Mouse (Mus musculus) lung, embryonic 14.5 days (tissue): ENCODE data around the gene Gpr45. TPM values are rescaled to one million over a fixed set of nuclear protein-coding genes. Genes with fewer than 3 reads are reported as not detected.
A peak's percentile ranks its signal among the peaks of the same experiment; 100 is the strongest.
"Not testable (repeated sequence)": the region's sequence is repeated elsewhere in the genome, so short reads cannot be mapped to it uniquely, and the experiment has no call there.

Experiments
- ATAC-seq: fragments of 200-750 bp; cut with Nextera tagmentation; 2 replicates; pipeline ENCODE4 v1.8.0; 2017; ENCODE audit warnings: mild to moderate bottlenecking, moderate TSS enrichment, moderate library complexity; ENCODE audit not compliant: insufficient read depth
- DNase-seq: peaks from one replicate; pipeline ENCODE4 v3.0.0-alpha.2; 2015
- H3K27ac ChIP-seq: fragments of 300-500 bp; sonication (generic); 2 replicates; pipeline ENCODE4 v1.5.1; 2014; ENCODE audit warnings: low read depth, mild to moderate bottlenecking, moderate library complexity
- H3K27me3 ChIP-seq: fragments of 300-500 bp; sonication (generic); 2 replicates; pipeline ENCODE4 v1.6.1; 2014; ENCODE audit warnings: low read length, control low read depth; ENCODE audit not compliant: insufficient read depth
- H3K36me3 ChIP-seq: fragments of 300-500 bp; sonication (generic); 2 replicates; pipeline ENCODE4 v1.6.1; 2014; ENCODE audit warnings: control low read depth; ENCODE audit not compliant: insufficient read depth
- H3K4me1 ChIP-seq: fragments of 300-500 bp; sonication (generic); 2 replicates; pipeline ENCODE4 v1.6.1; 2014; ENCODE audit warnings: antibody characterized with exemption, control low read depth; ENCODE audit not compliant: insufficient read depth
- H3K4me2 ChIP-seq: fragments of 300-500 bp; sonication (generic); 2 replicates; pipeline ENCODE4 v1.6.1; 2014; ENCODE audit warnings: mild to moderate bottlenecking
- H3K4me3 ChIP-seq: fragments of 300-500 bp; sonication (generic); 2 replicates; pipeline ENCODE4 v1.5.1; 2014; ENCODE audit warnings: low read depth, low read length
- H3K9ac ChIP-seq: fragments of 300-500 bp; sonication (generic); 2 replicates; pipeline ENCODE4 v1.6.1; 2014
- H3K9me3 ChIP-seq: fragments of 300-500 bp; sonication (generic); 2 replicates; pipeline ENCODE4 v1.6.1; 2016; ENCODE audit warnings: low read depth, low read length, control low read depth
- CTCF ChIP-seq: IDR thresholded peaks from 2 replicates; pipeline ENCODE4 v1.5.1; 2016; ENCODE audit warnings: antibody characterized with exemption, low read depth
- WGBS: fragments of 180-500 bp; shearing (Covaris S2); extraction: QIAGEN DNeasy Blood & Tissue Kit; methylation state at CpG from one replicate; pipeline ENCODE4 v1.1.7; 2014; 5-methylcytosine and 5-hydroxymethylcytosine counted together
- polyA plus RNA-seq: library from polyadenylated mRNA; unstranded; fragments of >200 nt; fragmentation: Nextera tagmentation; extraction: Ambion mirVana; gene quantifications from 2 replicates; pipeline ENCODE4 v1.2.1, GENCODE M21; 2014

The Gpr45 gene
- polyA plus RNA-seq, 1 experiment from 2014 or later = 6.0 TPM

DNA sequence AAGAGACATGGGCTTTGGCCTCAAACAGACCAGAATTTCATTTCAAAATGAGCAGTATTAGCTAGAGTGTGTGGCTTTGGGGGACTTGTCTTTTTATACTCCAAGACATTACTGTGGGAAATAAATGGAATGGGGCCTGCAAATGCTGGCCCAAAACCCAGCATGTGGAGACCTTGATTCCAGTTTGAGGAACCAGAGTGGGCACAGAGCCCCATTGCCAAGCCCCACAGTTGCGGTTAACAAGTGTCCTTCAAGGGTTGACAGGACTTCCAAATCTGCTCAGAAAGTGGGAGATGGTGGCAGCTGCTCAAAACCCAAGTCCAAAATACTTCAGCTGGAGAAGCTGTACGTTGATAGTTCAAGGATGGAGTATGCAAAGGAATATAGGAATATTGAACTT, 36.3 kb downstream of the Gpr45 start:
- H3K9me3 ChIP-seq = no peaks in the 10 kb centered on the region
- H3K27ac ChIP-seq = no peak overlapping the region
- 79% methylated on average over 2 of the region's 2 CpGs for WGBS
- ATAC-seq = no peak
- H3K4me2 ChIP-seq = no peak overlapping the region
- DNase-seq = no peak
- H3K9ac ChIP-seq = no peak overlapping the region
- no peaks in the 10 kb centered on the region for H3K36me3 ChIP-seq
- TF ChIP-seq CTCF = no peak
- no peaks in the 10 kb centered on the region for H3K4me1 ChIP-seq
- no peaks in the 10 kb centered on the region for H3K27me3 ChIP-seq
- no peak overlapping the region for H3K4me3 ChIP-seq

DNA sequence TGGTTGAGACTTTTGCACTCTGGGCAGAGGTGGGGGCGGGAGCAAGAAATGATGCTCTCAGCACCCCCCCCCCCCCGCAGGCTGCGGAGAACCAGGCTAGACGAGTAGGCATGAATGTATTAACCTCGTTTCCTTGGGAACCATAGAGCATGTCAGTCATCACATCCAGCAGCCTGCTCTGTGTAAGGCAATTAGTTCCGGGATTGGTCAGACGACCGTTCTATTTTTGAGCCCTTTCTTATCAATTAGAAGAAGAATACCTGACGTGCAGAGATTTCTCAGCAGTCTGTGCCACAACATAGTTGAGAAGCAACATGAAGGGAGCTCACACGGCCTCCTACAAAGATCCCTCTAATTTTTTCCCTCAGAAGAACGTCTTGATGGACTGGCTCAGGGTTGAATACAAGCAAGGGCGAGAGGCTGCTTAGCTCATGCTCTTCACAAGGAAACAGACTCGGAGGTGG, 53.4 kb downstream of the Gpr45 start:
- 25% methylated on average over 13 of the region's 13 CpGs for WGBS
- Histone ChIP-seq H3K36me3 (no peaks in the 10 kb centered on the region), H3K9me3 (no peaks in the 10 kb centered on the region), H3K9ac (no peak overlapping the region), H3K27ac (no peak overlapping the region), H3K4me3 (no peak overlapping the region), H3K27me3 (no peaks in the 10 kb centered on the region), H3K4me2 (peak overlapping the region; percentile 41), H3K4me1 (no peaks in the 10 kb centered on the region)
- DNase-seq = no peak
- TF ChIP-seq CTCF = no peak
- no peak for ATAC-seq

DNA sequence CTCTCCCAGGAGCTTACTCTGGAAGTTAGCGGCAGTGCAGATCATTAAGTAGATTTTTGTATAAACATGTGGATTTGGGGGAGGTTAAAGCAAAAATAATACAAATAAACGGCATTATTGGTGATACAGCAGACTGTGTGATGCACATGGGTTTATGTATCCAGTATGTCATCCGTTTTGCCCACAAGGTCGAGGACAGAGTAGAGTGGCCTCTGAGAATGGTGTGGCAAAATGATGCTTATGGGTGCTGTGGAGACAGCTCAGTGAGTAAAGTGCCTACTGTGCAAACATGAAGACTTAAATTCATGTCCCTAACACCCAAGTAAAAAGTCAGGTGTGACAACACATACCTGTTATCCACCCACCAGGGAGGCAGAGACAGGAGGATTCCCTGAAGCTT, 53.9 kb downstream of the Gpr45 start:
- H3K9me3 ChIP-seq = no peaks in the 10 kb centered on the region
- H3K9ac ChIP-seq = no peak overlapping the region
- no peak for TF ChIP-seq CTCF
- no peaks in the 10 kb centered on the region for H3K36me3 ChIP-seq
- no peak for ATAC-seq
- no peaks in the 10 kb centered on the region for H3K27me3 ChIP-seq
- DNase-seq = no peak
- H3K27ac ChIP-seq = no peak overlapping the region
- H3K4me1 ChIP-seq = no peaks in the 10 kb centered on the region
- H3K4me3 ChIP-seq = no peak overlapping the region
- 55% methylated on average over 4 of the region's 4 CpGs for WGBS
- no peak overlapping the region for H3K4me2 ChIP-seq

DNA sequence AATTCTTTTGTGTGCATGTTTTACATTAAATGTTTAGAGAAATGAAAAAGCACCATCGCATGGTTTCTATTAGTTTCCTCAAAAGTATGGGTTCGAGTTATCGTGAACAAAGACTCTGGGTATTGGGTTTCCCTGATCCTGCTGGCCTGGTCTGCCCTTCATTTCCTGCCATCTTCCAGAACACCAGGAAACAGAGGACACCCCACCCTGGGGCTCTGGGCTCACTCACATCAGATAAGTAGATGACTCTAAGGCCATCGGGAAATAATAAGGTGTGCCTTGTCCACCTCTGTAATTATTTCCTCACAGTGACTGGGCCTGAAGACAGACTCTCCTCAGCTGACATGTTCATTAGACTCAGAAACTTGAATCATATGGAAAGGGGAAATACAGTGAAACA, 57.8 kb downstream of the Gpr45 start:
- Histone ChIP-seq H3K4me1 (no peaks in the 10 kb centered on the region), H3K27me3 (no peaks in the 10 kb centered on the region), H3K9ac (no peak overlapping the region), H3K4me3 (no peak overlapping the region), H3K27ac (no peak overlapping the region), H3K4me2 (no peak overlapping the region), H3K9me3 (no peaks in the 10 kb centered on the region), H3K36me3 (no peaks in the 10 kb centered on the region)
- ATAC-seq = no peak
- TF ChIP-seq CTCF = no peak
- no peak for DNase-seq
- 89% methylated on average over 4 of the region's 4 CpGs for WGBS

DNA sequence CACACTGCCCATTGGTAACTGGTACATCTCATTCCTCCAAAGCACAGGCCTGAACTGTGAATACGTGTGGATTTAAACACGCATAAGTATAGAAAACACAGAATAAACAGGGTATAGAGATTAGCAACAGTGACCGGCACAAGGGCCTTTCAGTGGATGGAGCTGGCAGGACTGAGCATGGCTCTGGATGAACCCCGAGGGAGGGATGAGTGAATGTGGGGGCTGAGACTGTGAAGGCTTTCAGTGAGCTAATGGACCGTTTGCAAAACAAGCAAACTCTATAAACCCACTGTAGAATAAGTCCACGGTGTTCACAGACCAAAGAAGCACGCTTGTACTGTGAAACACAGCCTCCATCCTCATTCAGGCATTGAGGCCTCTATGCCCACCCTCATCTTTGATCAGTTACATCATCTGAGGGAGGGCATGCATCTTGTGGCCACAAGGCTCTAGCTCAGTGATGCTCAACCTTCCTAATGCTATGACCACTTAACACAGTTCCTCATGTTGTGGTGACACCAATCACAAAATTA, 62.5 kb downstream of the Gpr45 start:
- H3K4me1 ChIP-seq, H3K4me3 ChIP-seq, ATAC-seq, H3K36me3 ChIP-seq, H3K9ac ChIP-seq, H3K9me3 ChIP-seq, DNase-seq, H3K4me2 ChIP-seq, H3K27me3 ChIP-seq, H3K27ac ChIP-seq: not testable (repeated sequence)
- WGBS = 90% methylated on average over 7 of the region's 7 CpGs

DNA sequence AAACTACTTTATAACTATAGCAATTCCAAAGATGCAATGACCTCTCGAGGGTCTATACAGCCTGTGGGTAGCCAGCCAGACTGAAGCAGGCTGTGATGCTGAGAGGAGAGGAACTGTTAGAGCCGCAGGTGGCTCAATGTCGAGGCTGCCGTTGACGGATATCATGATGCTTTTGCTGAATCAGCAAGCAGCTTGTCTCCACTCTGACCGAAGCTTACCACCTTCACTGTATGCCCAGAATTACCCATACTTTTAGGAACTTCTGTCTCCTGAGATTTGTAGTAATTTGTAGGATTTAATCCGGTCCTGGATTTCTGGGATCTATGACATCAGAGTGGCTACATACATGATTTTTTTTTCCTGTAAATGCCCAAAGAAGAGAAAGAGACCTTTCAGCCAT, 83.3 kb downstream of the Gpr45 start:
- Histone ChIP-seq H3K4me2 (no peak overlapping the region), H3K4me3 (no peak overlapping the region), H3K4me1 (no peaks in the 10 kb centered on the region), H3K27me3 (no peaks in the 10 kb centered on the region), H3K9ac (no peak overlapping the region), H3K36me3 (no peaks in the 10 kb centered on the region), H3K27ac (no peak overlapping the region), H3K9me3 (no peaks in the 10 kb centered on the region)
- no peak for ATAC-seq
- no peak for DNase-seq
- 82% methylated on average over 7 of the region's 7 CpGs for WGBS
- no peak for TF ChIP-seq CTCF

DNA sequence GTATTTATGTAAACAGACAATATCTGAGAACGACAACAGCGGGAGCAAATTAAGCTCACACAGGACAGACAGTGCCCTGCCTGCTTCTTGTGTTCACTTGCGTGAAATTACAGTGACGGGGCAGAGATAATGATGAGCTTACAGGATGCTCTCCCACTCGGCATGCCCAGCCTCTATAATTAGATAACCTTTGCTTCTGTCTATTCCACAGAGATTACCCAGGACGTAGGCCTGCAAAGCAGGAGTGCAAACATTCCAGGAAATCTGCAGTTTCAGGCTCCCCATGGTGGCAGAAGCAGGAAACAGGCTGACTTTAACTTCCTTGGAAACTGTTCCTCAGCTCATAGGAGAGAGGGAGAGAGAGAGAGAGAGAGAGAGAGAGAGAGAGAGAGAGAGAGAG, 89.6 kb downstream of the Gpr45 start:
- ATAC-seq (no peak), DNase-seq (peak; percentile 44)
- Histone ChIP-seq H3K36me3 (no peaks in the 10 kb centered on the region), H3K9ac (no peak overlapping the region), H3K4me2 (no peak overlapping the region), H3K27ac (no peak overlapping the region), H3K4me3 (no peak overlapping the region), H3K9me3 (no peaks in the 10 kb centered on the region), H3K27me3 (no peaks in the 10 kb centered on the region), H3K4me1 (no peaks in the 10 kb centered on the region)
- 23% methylated on average over 6 of the region's 6 CpGs for WGBS
- TF ChIP-seq CTCF = no peak
